In genomic region chr6:146136244-146136643, GRCm38 (mm10) we compare ENCODE assay signal across 17 mouse cellular contexts.
DNase-seq lines count a peak whose midpoint lies in the region; ATAC-seq and TF ChIP-seq lines count a peak whose summit lies in the region.
"Had no signal": no experiment of that assay in that cellular context is flagged by ENCODE, and none has a peak within 500 bp of the region (broad histone marks: within the 10 kb centered on the region; RNA-seq: fewer than 3 reads in every experiment).

No protein-coding gene starts in this region.

- ATAC-seq in forebrain, embryonic 14.5 days, result peak; percentile 27; the same call in 1 of the 2 replicates
- peak; percentile 76 for ATAC-seq in hindbrain, embryonic 16.5 days
- ATAC-seq in neural tube, embryonic 13.5 days (ENCODE audit: low read depth), result peak; percentile 52

- peaks cover 8% of the 10 kb centered on the region for H3K4me1 ChIP-seq in forebrain, embryonic 14.5 days (ENCODE audit: control insufficient read depth, insufficient read depth, low read length)
- peaks cover 7% of the 10 kb centered on the region for H3K4me1 ChIP-seq in hindbrain, embryonic 16.5 days (ENCODE audit: control insufficient read depth, insufficient read depth, low read depth, low read length)
- H3K4me1 ChIP-seq in neural tube, embryonic 13.5 days (replicated peaks), result peaks cover 19% of the 10 kb centered on the region
- peaks cover 7% of the 10 kb centered on the region; the same call in 1 of the 2 replicates for H3K4me1 ChIP-seq in cerebellum, adult 2 months (ENCODE audit: control insufficient read depth, insufficient read depth, low read length)

- peak; percentile 46 for DNase-seq in heart, adult 11 months
- DNase-seq in heart, postnatal 25 days (ENCODE audit: low spot score), result no peak
- no peak for DNase-seq in forebrain, embryonic 14.5 days (ENCODE audit: low spot score)
- DNase-seq in cerebellum, adult 2 months, result no peak
- DNase-seq in gastrocnemius, postnatal 25 days, result no peak
- DNase-seq in thymus, postnatal 4 days, result no peak
- DNase-seq: adrenal gland, adult 8-10 months; gastrocnemius, postnatal 10 days; heart, postnatal 4 days; kidney, adult 18-20 months; lung, postnatal 4 days; thymus, postnatal 25 days had no signal

- intact Hi-C loops in heart, postnatal 25 days (cut with DNase I), result no loop called here

- no peaks in the 10 kb centered on the region for H3K27me3 ChIP-seq in forebrain, embryonic 14.5 days (replicated peaks; ENCODE audit: control insufficient read depth, insufficient read depth, low read length)
- no peaks in the 10 kb centered on the region for H3K27me3 ChIP-seq in hindbrain, embryonic 16.5 days (replicated peaks; ENCODE audit: control insufficient read depth, insufficient read depth, low read length)
- no peaks in the 10 kb centered on the region for H3K27me3 ChIP-seq in neural tube, embryonic 13.5 days
- no peaks in the 10 kb centered on the region for H3K27me3 ChIP-seq in cerebellum, adult 2 months (ENCODE audit: control insufficient read depth, insufficient read depth, low read length)

- no peak overlapping the region for H3K27ac ChIP-seq in forebrain, embryonic 14.5 days (ENCODE audit: low read depth, low read length)
- H3K27ac ChIP-seq in hindbrain, embryonic 16.5 days (ENCODE audit: low read depth, low read length), result peak overlapping the region; percentile 65
- 0 out of 2 replicates have a peak overlapping the region, but pooled peaks have one; percentile 18 for H3K27ac ChIP-seq in neural tube, embryonic 13.5 days (replicated peaks)
- no peak overlapping the region; the same call in 1 of the 2 replicates for H3K27ac ChIP-seq in cerebellum, adult 2 months (ENCODE audit: insufficient read depth, low read length)
- H3K27ac ChIP-seq: liver, embryonic 14.5 days had no signal

- H3K9me3 ChIP-seq in forebrain, embryonic 14.5 days (replicated peaks; ENCODE audit: control insufficient read depth, low read length), result no peaks in the 10 kb centered on the region
- no peaks in the 10 kb centered on the region for H3K9me3 ChIP-seq in hindbrain, embryonic 16.5 days (ENCODE audit: control insufficient read depth, low read length)
- H3K9me3 ChIP-seq in neural tube, embryonic 13.5 days, result no peaks in the 10 kb centered on the region

- TF ChIP-seq CTCF in cerebellum, adult 2 months (IDR thresholded peaks at IDR 0.05; ENCODE audit: borderline replicate concordance, insufficient read depth, low read depth, low read length), result no peak

- no peak overlapping the region for H3K4me2 ChIP-seq in forebrain, embryonic 14.5 days (ENCODE audit: low read length)
- H3K4me2 ChIP-seq in hindbrain, embryonic 16.5 days (ENCODE audit: low read length), result peak overlapping the region; percentile 23
- H3K4me2 ChIP-seq in neural tube, embryonic 13.5 days, result peak overlapping the region; percentile 11; the same call in 1 of the 2 replicates
- H3K4me2 ChIP-seq: heart, embryonic 11.5 days had no signal

- no peak for TF ChIP-seq POLR2A in cerebellum, adult 2 months (IDR thresholded peaks at IDR 0.05; ENCODE audit: borderline replicate concordance, insufficient read depth, low read length)

- H3K4me3 ChIP-seq in forebrain, embryonic 14.5 days (ENCODE audit: low read depth, low read length), result no peak overlapping the region
- no peak overlapping the region for H3K4me3 ChIP-seq in hindbrain, embryonic 16.5 days (ENCODE audit: low read length)
- H3K4me3 ChIP-seq in neural tube, embryonic 13.5 days, result no peak overlapping the region
- H3K4me3 ChIP-seq in cerebellum, adult 2 months (replicated peaks; ENCODE audit: insufficient read depth, low read depth, low read length), result no peak overlapping the region
- H3K4me3 ChIP-seq: myocyte had no signal

- H3K9ac ChIP-seq in forebrain, embryonic 14.5 days (ENCODE audit: low read length), result no peak overlapping the region
- H3K9ac ChIP-seq in hindbrain, embryonic 16.5 days (ENCODE audit: low read depth, low read length), result peak overlapping the region; percentile 11; the same call in 1 of the 2 replicates
- peak overlapping the region; percentile 17; the same call in 1 of the 2 replicates for H3K9ac ChIP-seq in neural tube, embryonic 13.5 days
- H3K9ac ChIP-seq: liver, embryonic 14.5 days had no signal

- 50% methylated on average over 7 of the region's 7 CpGs for WGBS in forebrain, embryonic 14.5 days
- WGBS in hindbrain, embryonic 16.5 days, result 23% methylated on average over 7 of the region's 7 CpGs
- WGBS in neural tube, embryonic 13.5 days, result 39% methylated on average over 7 of the region's 7 CpGs
- WGBS in cerebellum, adult 2 months, result 38% methylated on average over 7 of the region's 7 CpGs

- no peaks in the 10 kb centered on the region for H3K36me3 ChIP-seq in forebrain, embryonic 14.5 days (ENCODE audit: control insufficient read depth, insufficient read depth, low read length)
- no peaks in the 10 kb centered on the region for H3K36me3 ChIP-seq in hindbrain, embryonic 16.5 days (ENCODE audit: control insufficient read depth, insufficient read depth, low read length)
- H3K36me3 ChIP-seq in neural tube, embryonic 13.5 days, result no peaks in the 10 kb centered on the region

Comparison
In these comparisons a context has a peak if more than half of its experiments do, and no peak if none do; other contexts are left out.
1. H3K27ac ChIP-seq: peak in hindbrain, embryonic 16.5 days (single experiment) and neural tube, embryonic 13.5 days (single experiment); none in forebrain, embryonic 14.5 days (single experiment) and cerebellum, adult 2 months (single experiment).
2. Peak in every context shown above with its lines, with median percentiles within 50 percentile points of each other: ATAC-seq.